Mouse (Mus musculus) neural tube, embryonic 11.5 days (tissue): ENCODE measurements around the gene Slco1c1. TPM values are rescaled to one million over a fixed set of nuclear protein-coding genes. Genes with fewer than 3 reads are reported as not detected.

ENCODE experiments used
- ATAC-seq: fragments of 200-750 bp; cut with Nextera tagmentation; 2 replicates; pipeline ENCODE4 v1.8.0; 2017; ENCODE audit warnings: moderate number of reproducible peaks, mild to moderate bottlenecking, moderate TSS enrichment, moderate library complexity; ENCODE audit not compliant: insufficient read depth, low FRiP score, low TSS enrichment
- DNase-seq: peaks from one replicate; pipeline ENCODE4 v3.0.0-alpha.2; 2015; ENCODE audit warnings: low spot score
- H3K27ac ChIP-seq: fragments of 300-500 bp; sonication (generic); 2 replicates; pipeline ENCODE4 v1.5.1; 2014; ENCODE audit warnings: low read depth, mild to moderate bottlenecking, low read length
- H3K27me3 ChIP-seq: fragments of 300-500 bp; sonication (generic); 2 replicates; pipeline ENCODE4 v1.6.1; 2014; ENCODE audit warnings: mild to moderate bottlenecking, low read length, mixed read lengths; ENCODE audit not compliant: control insufficient read depth, insufficient read depth
- H3K36me3 ChIP-seq: fragments of 300-500 bp; sonication (generic); 2 replicates; pipeline ENCODE4 v1.6.1; 2014; ENCODE audit warnings: mild to moderate bottlenecking, low read length, moderate library complexity, mixed read lengths; ENCODE audit not compliant: control insufficient read depth, insufficient read depth
- H3K4me1 ChIP-seq: fragments of 300-500 bp; sonication (generic); 2 replicates; pipeline ENCODE4 v1.6.1; 2014; ENCODE audit warnings: low read length, mixed read lengths; ENCODE audit not compliant: control insufficient read depth, insufficient read depth
- H3K4me2 ChIP-seq: fragments of 300-500 bp; sonication (generic); 2 replicates; pipeline ENCODE4 v1.6.1; 2014; ENCODE audit warnings: low read depth, mild to moderate bottlenecking, moderate library complexity
- H3K4me3 ChIP-seq: fragments of 300-500 bp; sonication (generic); 2 replicates; pipeline ENCODE4 v1.5.1; 2014; ENCODE audit warnings: low read depth, low read length
- H3K9ac ChIP-seq: fragments of 300-500 bp; sonication (generic); 2 replicates; pipeline ENCODE4 v1.6.1; 2014; ENCODE audit warnings: mild to moderate bottlenecking, low read length
- H3K9me3 ChIP-seq: fragments of 300-500 bp; sonication (generic); 2 replicates; pipeline ENCODE4 v1.6.1; 2016; ENCODE audit warnings: low read length; ENCODE audit not compliant: control insufficient read depth
- WGBS: fragments of 180-500 bp; shearing (Covaris S2); extraction: QIAGEN DNeasy Blood & Tissue Kit; methylation state at CpG from one replicate; pipeline ENCODE4 v1.1.7; 2014; 5-methylcytosine and 5-hydroxymethylcytosine counted together
- polyA plus RNA-seq: library from polyadenylated mRNA; unstranded; fragments of >200 nt; fragmentation: Nextera tagmentation; extraction: Ambion mirVana; gene quantifications from 2 replicates; pipeline ENCODE4 v1.2.1, GENCODE M21; 2014

Gene Slco1c1
- polyA plus RNA-seq, 1 experiment from 2014 or later = 0.77 TPM

GRCm38 (mm10) chr6:141501171-141501570 is 23.0 kb upstream of the Slco1c1 start:
- 86% methylated on average over 3 of the region's 3 CpGs for WGBS
- ATAC-seq = no peak

DNA sequence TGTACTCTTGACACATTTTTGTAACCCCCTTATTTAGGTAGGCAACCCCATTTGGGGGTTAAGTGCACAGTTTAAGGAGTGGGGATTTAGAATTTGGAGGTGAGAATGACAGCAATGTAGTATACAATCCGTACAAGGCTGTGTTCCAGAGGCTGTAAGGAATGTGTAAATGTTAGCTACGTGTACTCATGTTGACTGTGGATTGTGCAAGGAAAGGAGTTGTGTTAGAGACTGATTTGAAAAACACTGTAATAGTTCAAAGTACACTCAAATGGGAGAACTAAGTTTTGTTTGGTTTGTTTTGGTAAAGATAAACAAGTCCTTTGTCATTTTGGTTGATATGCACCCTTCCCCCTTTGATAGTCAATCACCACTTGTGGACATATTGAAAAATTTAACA is 1.6 kb upstream of the Slco1c1 start:
- Histone ChIP-seq H3K9me3 (no peaks in the 10 kb centered on the region), H3K4me1 (no peaks in the 10 kb centered on the region), H3K36me3 (no peaks in the 10 kb centered on the region), H3K4me3 (no peak overlapping the region), H3K27me3 (no peaks in the 10 kb centered on the region), H3K27ac (no peak overlapping the region), H3K9ac (no peak overlapping the region), H3K4me2 (no peak overlapping the region)
- ATAC-seq = no peak
- 89% methylated on average over 2 of the region's 2 CpGs for WGBS
- DNase-seq = no peak

More at GRCm38 (mm10) chr6:141501171-141501570, 23.0 kb upstream of the Slco1c1 start:
- DNase-seq = no peak
- H3K4me1 ChIP-seq = no peaks in the 10 kb centered on the region
- no peak overlapping the region for H3K4me3 ChIP-seq
- H3K27ac ChIP-seq = no peak overlapping the region
- H3K27me3 ChIP-seq = no peaks in the 10 kb centered on the region
- no peak overlapping the region for H3K4me2 ChIP-seq
- H3K9ac ChIP-seq = no peak overlapping the region
- H3K9me3 ChIP-seq = no peaks in the 10 kb centered on the region
- H3K36me3 ChIP-seq = no peaks in the 10 kb centered on the region

GRCm38 (mm10) chr6:141525787-141526186 is 1.6 kb downstream of the Slco1c1 start:
- H3K4me1 ChIP-seq = no peaks in the 10 kb centered on the region
- 86% methylated on average over 1 of the region's 1 CpGs for WGBS
- DNase-seq (no peak), ATAC-seq (no peak)
- H3K27ac ChIP-seq = no peak overlapping the region
- H3K36me3 ChIP-seq = no peaks in the 10 kb centered on the region
- H3K27me3 ChIP-seq = no peaks in the 10 kb centered on the region
- no peaks in the 10 kb centered on the region for H3K9me3 ChIP-seq
- no peak overlapping the region for H3K9ac ChIP-seq
- no peak overlapping the region for H3K4me2 ChIP-seq
- H3K4me3 ChIP-seq = no peak overlapping the region

- H3K27ac ChIP-seq = no peak overlapping the region
- no peaks in the 10 kb centered on the region for H3K9me3 ChIP-seq
- DNase-seq (no peak), ATAC-seq (no peak)
- no peaks in the 10 kb centered on the region for H3K27me3 ChIP-seq
- H3K4me2 ChIP-seq = no peak overlapping the region
- H3K4me3 ChIP-seq = no peak overlapping the region
- WGBS = 82% methylated on average over 6 of the region's 6 CpGs
- H3K9ac ChIP-seq = no peak overlapping the region
- no peaks in the 10 kb centered on the region for H3K4me1 ChIP-seq
- no peaks in the 10 kb centered on the region for H3K36me3 ChIP-seq
Observed at GRCm38 (mm10) chr6:141530865-141531264, 6.7 kb downstream of the Slco1c1 start.

GRCm38 (mm10) chr6:141537298-141537697 is 13.1 kb downstream of the Slco1c1 start:
- Histone ChIP-seq H3K4me2 (no peak overlapping the region), H3K36me3 (no peaks in the 10 kb centered on the region), H3K9ac (no peak overlapping the region), H3K4me1 (no peaks in the 10 kb centered on the region), H3K9me3 (no peaks in the 10 kb centered on the region), H3K27me3 (no peaks in the 10 kb centered on the region), H3K27ac (no peak overlapping the region), H3K4me3 (no peak overlapping the region)
- ATAC-seq (no peak), DNase-seq (no peak)
- WGBS = 57% methylated on average over 3 of the region's 3 CpGs

DNA sequence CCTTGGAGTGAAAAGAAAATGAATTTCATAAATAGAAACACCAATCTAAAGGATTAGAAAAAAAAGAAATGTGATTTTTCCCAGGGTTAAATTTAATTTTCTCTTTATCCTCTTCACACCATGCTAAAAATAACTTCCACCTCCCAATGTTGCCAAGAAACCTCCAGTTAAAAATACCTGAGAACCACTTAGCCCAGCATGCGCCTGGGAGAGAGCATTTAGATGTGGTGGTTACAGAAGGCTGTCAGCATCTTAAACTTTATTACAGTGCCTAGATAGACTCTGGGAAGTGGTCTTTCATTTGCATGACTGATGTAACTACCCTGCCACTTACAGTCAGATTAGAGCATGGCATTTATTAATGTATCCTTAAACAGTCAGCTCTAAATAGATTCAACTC is 17.0 kb downstream of the Slco1c1 start:
- ATAC-seq (no peak), DNase-seq (no peak)
- 85% methylated on average over 1 of the region's 1 CpGs for WGBS
- Histone ChIP-seq H3K4me3 (no peak overlapping the region), H3K4me2 (no peak overlapping the region), H3K27ac (no peak overlapping the region), H3K9me3 (no peaks in the 10 kb centered on the region), H3K36me3 (no peaks in the 10 kb centered on the region), H3K27me3 (no peaks in the 10 kb centered on the region), H3K9ac (no peak overlapping the region), H3K4me1 (no peaks in the 10 kb centered on the region)

- WGBS = 85% methylated on average over 7 of the region's 7 CpGs
- Histone ChIP-seq H3K9ac (no peak overlapping the region), H3K4me2 (no peak overlapping the region), H3K36me3 (no peaks in the 10 kb centered on the region), H3K27me3 (no peaks in the 10 kb centered on the region), H3K4me3 (no peak overlapping the region), H3K9me3 (no peaks in the 10 kb centered on the region), H3K27ac (no peak overlapping the region), H3K4me1 (no peaks in the 10 kb centered on the region)
- no peak for DNase-seq
- no peak for ATAC-seq
Observed at GRCm38 (mm10) chr6:141543344-141543743, 19.2 kb downstream of the Slco1c1 start.

GRCm38 (mm10) chr6:141558118-141558517 is 34.0 kb downstream of the Slco1c1 start:
- Histone ChIP-seq H3K9me3 (no peaks in the 10 kb centered on the region), H3K4me3 (no peak overlapping the region), H3K4me2 (no peak overlapping the region), H3K36me3 (no peaks in the 10 kb centered on the region), H3K27me3 (no peaks in the 10 kb centered on the region), H3K27ac (no peak overlapping the region), H3K9ac (no peak overlapping the region), H3K4me1 (no peaks in the 10 kb centered on the region)
- 92% methylated on average over 1 of the region's 1 CpGs for WGBS
- ATAC-seq (no peak), DNase-seq (no peak)

DNA sequence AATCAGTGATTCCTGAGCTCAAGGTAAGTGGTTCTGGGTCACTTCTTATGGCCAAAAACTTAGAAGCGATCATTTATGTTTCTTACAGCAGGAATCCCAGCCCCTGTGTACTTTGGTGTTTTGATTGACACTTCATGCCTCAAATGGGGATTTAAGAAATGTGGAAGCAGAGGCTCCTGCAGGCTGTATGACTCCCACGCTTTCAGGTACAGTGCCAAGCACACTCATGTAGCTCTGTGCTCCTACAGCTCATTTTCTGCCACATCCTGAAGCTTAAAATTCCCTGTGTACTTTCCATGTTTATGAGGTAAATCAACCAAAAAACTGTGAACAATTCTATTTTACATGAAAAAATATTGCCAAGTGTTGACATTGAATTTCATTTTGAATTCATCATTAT is 43.2 kb downstream of the Slco1c1 start:
- no peak overlapping the region for H3K27ac ChIP-seq
- WGBS = 88% methylated on average over 2 of the region's 2 CpGs
- H3K27me3 ChIP-seq = no peaks in the 10 kb centered on the region
- no peak overlapping the region for H3K9ac ChIP-seq
- H3K36me3 ChIP-seq = no peaks in the 10 kb centered on the region
- H3K9me3 ChIP-seq = no peaks in the 10 kb centered on the region
- no peak overlapping the region for H3K4me3 ChIP-seq
- no peaks in the 10 kb centered on the region for H3K4me1 ChIP-seq
- no peak overlapping the region for H3K4me2 ChIP-seq
- DNase-seq (no peak), ATAC-seq (no peak)
